Mouse (Mus musculus): ENCODE results near the gene Pax7.

Gene Pax7

GRCm38 (mm10) chr4:139833036-139833634 is at the start of gene Pax7:
Gene Pax7, minus strand, starts transcription at chr4:139833528.
- DNase-seq (ENCODE audit: extremely low read depth, low read depth, low spot score), result no peak

- no peak for DNase-seq (ENCODE audit: extremely low read depth, low read depth, low spot score)
These were observed 48.5 kb upstream of the Pax7 start for GRCm38 (mm10) chr4:139881796-139882195.

DNA sequence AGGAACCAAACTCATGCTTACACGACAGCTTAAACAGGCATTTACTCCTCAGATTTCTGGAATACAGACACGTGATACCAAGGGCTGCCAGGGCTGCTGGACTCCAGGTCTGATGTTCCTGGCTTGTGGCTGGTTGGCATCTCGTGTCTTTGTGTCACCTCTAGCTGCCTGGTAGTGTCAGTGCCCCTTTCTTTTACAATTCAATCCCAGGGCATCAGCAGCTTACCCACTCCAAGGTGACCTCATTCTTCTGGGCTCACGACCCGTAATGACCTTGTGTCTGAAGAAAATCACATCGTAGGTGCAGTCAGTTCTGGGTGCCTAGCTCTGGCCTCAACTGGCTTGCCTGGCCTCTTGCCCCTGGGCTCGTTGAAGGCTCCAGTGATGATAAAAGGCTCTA is 46.0 kb upstream of the Pax7 start:
- DNase-seq (ENCODE audit: extremely low read depth, low read depth, low spot score), result no peak

GRCm38 (mm10) chr4:139878443-139878842 is 45.1 kb upstream of the Pax7 start:
- no peak for DNase-seq (ENCODE audit: extremely low read depth, low read depth, low spot score)

GRCm38 (mm10) chr4:139877269-139877668 is 43.9 kb upstream of the Pax7 start:
- DNase-seq (ENCODE audit: extremely low read depth, low read depth, low spot score), result no peak

DNA sequence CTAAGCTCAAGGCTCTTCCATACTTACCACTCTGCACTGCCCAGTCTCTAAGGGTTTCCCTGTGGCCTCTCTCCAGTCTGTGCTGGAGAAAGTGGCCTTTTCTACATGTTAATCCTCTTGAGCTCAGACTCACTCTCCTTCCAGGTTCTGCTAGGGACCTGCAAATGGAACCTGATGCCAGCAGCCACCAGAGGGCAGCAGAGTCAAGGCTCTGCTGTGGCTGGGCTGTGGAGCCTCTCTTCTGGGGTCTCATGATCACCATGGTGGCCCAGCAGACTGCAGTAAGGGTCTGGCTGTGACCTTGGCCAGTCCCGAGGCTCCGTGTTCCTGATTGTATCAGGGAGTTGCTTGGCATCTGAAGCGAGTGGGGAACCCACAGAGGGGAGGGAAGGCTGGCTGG is 39.3 kb upstream of the Pax7 start:
- no peak for DNase-seq (ENCODE audit: extremely low read depth, low read depth, low spot score)

DNA sequence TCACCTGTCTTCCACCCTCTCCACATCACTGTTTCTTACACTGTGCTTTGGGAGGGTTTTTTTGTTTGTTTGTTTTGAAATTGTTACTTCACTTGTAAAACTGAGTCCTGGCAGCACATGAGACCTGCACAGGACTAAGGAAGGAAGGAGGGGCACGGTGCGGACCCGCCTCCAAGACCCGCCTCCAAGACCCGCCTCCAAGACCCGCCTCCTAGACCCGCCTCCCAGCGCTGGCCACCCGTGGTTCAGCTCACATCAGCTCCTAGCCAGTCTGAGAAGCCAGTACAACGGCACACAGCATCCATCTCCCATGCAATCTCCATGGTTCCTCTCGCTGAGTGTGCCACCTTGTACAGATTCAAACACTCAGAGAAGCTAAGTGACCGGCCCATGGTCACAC is 38.4 kb upstream of the Pax7 start:
- DNase-seq (ENCODE audit: extremely low read depth, low read depth, low spot score), result no peak

- DNase-seq (ENCODE audit: extremely low read depth, low read depth, low spot score), result no peak
These were observed 29.9 kb upstream of the Pax7 start for GRCm38 (mm10) chr4:139863218-139863617.

DNA sequence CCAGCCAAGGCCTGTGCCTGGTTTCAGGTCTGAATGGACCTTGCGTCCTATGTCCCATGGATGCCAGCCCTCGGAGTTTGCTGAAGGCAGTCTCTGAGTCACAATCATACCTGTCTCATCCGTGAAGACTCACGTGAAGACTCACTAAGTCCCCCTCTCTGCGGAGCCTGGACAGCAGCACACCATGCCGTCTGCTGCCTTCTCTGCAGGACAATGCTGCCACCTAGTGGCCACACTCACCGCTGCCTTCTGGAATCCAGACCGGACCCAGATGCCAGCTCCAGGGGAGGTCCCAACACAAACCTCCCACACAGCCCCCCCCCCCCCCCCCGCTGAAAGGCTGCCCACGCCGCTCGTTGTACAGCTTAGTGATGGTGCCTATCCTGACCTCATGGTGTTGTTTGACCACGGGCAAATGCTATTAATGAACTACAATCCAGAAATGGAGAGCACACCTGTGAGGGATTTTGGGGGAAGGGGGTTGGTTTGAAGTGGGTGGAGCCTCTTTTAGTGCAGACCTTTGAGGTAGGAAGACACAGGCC is 25.4 kb upstream of the Pax7 start:
- no peak for DNase-seq (ENCODE audit: extremely low read depth, low read depth, low spot score)

GRCm38 (mm10) chr4:139852219-139853035 is 19.1 kb upstream of the Pax7 start:
- DNase-seq (ENCODE audit: extremely low read depth, low read depth, low spot score), result no peak

DNA sequence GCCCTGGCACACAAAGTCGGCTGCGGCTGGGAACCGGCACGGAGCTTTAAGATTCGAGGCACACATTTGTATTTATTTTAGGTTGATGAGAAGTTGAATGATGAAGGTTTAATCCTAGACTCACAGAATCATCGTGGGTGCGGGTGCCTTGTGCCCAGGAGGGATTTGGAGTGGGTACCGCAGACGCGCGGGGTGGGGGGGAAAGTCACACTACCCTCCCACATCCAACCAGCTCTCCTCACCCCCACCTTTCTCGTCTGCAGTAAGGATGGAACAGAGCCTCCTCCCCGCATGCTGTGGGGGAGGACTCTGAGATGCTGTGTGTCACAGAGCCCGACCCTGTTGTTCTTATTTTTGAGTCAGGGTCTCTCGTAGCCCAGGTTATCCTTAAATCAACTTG is 18.1 kb upstream of the Pax7 start:
- DNase-seq (ENCODE audit: extremely low read depth, low read depth, low spot score), result no peak

DNA sequence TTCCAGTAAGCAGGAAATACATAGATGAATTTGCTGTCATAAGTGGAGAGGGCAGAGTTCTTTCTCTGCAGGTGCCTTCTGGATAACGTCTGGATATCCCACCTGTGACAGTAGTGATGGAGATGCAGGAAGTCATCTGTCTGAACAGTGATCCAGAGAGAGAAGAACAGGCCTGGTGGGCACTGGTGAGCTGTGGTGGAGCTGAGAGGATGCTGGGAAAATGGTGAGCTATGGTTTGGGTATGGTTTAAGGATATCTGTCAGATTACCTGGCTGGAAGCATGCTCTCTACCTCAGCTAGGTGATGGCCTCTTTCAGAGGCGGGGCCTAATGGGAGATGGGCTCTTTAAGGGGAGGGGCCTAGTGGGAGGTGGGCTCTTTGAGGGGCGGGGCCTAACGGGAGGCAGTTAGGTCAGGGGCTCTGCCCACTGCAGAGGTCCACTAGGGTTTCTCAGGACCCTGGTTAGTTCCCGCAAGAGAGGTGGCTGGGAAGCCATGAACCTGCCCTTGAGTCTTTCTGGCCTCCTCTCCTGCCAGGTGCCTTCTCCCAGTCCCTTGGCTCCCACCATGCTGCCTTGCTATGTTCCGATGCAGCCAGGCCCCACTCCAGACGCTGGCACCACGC is 17.3 kb upstream of the Pax7 start:
- no peak for DNase-seq (ENCODE audit: extremely low read depth, low read depth, low spot score)

- DNase-seq (ENCODE audit: extremely low read depth, low read depth, low spot score), result no peak
These were observed 10.1 kb upstream of the Pax7 start for GRCm38 (mm10) chr4:139843456-139843855.

DNA sequence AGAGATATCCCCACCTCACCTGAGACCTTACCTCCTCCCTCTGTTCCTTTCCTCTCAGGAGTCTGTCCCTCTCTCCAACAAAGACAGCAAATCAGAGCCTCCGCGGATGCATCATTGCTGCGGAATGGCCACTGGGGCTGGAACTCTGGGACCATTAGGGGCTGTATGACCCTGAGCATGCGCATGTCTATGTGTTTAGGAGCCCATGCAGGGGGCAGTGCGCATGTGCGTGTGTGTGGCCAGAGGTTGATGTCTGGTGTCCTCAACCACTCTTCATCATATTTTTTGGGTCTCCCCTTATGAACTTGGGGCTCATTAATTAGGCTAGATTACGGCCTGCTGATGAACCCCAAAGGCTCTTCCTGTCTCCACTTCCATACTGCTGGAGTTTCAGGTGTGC is 9.6 kb upstream of the Pax7 start:
- DNase-seq (ENCODE audit: extremely low read depth, low read depth, low spot score), result no peak

GRCm38 (mm10) chr4:139840939-139841500 is 7.7 kb upstream of the Pax7 start:
- DNase-seq (ENCODE audit: extremely low read depth, low read depth, low spot score), result no peak

DNA sequence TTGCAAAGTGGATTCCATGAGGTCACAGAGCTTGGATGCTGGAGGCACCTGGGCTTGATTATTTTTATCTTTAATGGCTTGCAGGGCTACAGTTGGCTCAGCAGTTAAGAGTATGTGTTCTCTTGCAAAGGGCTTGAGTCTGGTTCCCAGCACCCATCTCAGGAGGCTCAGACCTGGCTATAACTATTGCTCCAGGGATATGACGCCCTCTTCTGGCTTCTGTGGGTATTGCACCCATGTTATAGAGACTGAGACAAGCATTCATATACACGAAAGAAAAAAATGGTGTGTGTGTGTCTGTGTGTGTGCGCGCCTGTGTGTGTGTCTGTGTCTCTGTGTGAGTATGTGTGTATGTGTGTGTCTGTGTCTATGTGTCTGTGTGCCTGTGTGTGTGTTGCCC is 7.1 kb upstream of the Pax7 start:
- DNase-seq (ENCODE audit: extremely low read depth, low read depth, low spot score), result no peak

DNA sequence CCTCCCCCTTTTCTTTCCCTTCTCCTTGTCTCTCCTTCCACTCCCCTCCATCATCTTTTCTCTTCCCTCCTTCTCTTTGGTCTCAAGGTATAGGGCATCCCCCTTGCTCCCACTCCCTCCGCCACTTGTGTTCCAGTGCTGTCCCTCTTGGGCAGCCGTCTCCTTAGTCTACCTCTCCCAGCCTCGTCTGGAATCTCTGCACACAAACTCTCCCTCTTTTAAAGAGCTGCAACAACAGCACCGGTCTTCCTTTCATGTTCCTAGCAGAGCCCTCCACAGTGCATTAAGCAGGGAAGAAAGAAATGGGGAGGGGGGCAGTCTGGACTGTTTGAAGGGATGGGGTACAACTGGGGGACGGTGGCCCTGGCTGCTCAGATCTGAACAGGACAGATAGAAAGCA is 3.4 kb upstream of the Pax7 start:
- DNase-seq (ENCODE audit: extremely low read depth, low read depth, low spot score), result no peak

DNA sequence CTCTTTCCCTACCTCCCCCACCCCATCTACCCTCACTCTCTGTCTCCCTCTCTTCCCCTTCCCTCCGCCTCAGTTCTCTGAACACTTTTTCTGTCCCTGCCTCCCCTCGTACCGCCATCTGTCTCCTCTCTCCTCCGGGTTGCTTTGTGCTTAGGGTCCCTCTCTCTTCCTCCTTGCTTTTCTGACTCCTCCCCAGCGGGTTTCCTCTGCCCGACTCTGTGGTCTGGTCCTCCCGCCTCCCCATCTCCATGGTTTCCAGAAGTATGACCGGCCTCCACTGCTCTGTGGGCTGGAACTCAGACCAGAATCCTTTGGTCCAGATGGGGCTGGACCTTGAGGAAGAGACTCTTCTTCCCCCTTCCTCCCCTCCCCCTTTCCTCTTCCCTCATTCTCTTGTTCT is 2.9 kb upstream of the Pax7 start:
- no peak for DNase-seq (ENCODE audit: extremely low read depth, low read depth, low spot score)

GRCm38 (mm10) chr4:139833817-139834401 is 581 bp upstream of the Pax7 start:
- DNase-seq (ENCODE audit: extremely low read depth, low read depth, low spot score), result no peak

- DNase-seq (ENCODE audit: extremely low read depth, low read depth, low spot score), result no peak
These were observed 870 bp downstream of the Pax7 start for GRCm38 (mm10) chr4:139832281-139833035.
